Mouse (Mus musculus): ENCODE measurements at regions not wholly inside any gene's neighbourhood (a gene's known extent, or its start where the extent isn't known, plus 50 kb on each side); places are given as distances from the start of the nearest gene placed in this dataset.

- no peak for TF ChIP-seq CTCF (IDR thresholded peaks at IDR 0.05; ENCODE audit: borderline replicate concordance, extremely low read depth, insufficient read depth, insufficient read length)
- TF ChIP-seq POLR2A (IDR thresholded peaks at IDR 0.05; ENCODE audit: borderline replicate concordance, extremely low read depth, insufficient read depth, insufficient read length, poor library complexity, severe bottlenecking), result no peak
Observed at GRCm38 (mm10) chr2:123833540-123834136, 256.1 kb upstream of the Sema6d start.
